Mouse (Mus musculus) left cerebral cortex, adult 18-20 months (tissue): ENCODE data around the gene Slc2a4. TPM values are rescaled to one million over a fixed set of nuclear protein-coding genes. Genes with fewer than 3 reads are reported as not detected.

Experiments used
- DNase-seq, 2 experiments: peaks; one replicate each; pipeline ENCODE4 v3.0.0; 2021 to 2022; ENCODE audit warnings: low spot score in 2 of 2, mixed read lengths in 1 of 2
- microRNA-seq, 2 experiments: library from miRNA; unstranded; fragments of <30 nt; microRNA quantifications; one replicate each; pipeline ENCODE4 v1.2.0; 2021
- total RNA-seq, 2 experiments: library from RNA; stranded (reverse); gene quantifications; 2 replicates each; pipeline ENCODE4 v1.2.3; 2021

Slc2a4 gene
- total RNA-seq, 2 experiments from 2014 or later, result 4.9 to 6.4 TPM

- DNase-seq, result no peak
Measured at GRCm38 (mm10) chr11:69904311-69904710, 43.7 kb downstream of the Slc2a4 start.

GRCm38 (mm10) chr11:69902972-69903371, 45.0 kb downstream of the Slc2a4 start:
- no peak for DNase-seq

- DNase-seq, result peak in 1 of 2 experiments; percentile 23
Measured at GRCm38 (mm10) chr11:69901993-69902392, 46.0 kb downstream of the Slc2a4 start.

- DNase-seq, result peak; percentile 93 to 97
Measured at GRCm38 (mm10) chr11:69901406-69901846, 46.6 kb downstream of the Slc2a4 start.

- DNase-seq, result peak; percentile 82 to 89
Measured at GRCm38 (mm10) chr11:69900471-69901405, 47.2 kb downstream of the Slc2a4 start, which contains the start of the genes 2810408A11Rik and Neurl4. Gene 2810408A11Rik (minus strand): TSS chr11:69900987. Gene Neurl4 (plus strand): TSS chr11:69901072.

- DNase-seq, result no peak
Measured at GRCm38 (mm10) chr11:69899870-69900269, 48.1 kb downstream of the Slc2a4 start.

GRCm38 (mm10) chr11:69895291-69895690, 52.7 kb downstream of the Slc2a4 start, which contains the start of gene Acap1:
Gene Acap1 (minus strand): TSS chr11:69895539.
- DNase-seq, result no peak

- DNase-seq, result no peak
Measured at GRCm38 (mm10) chr11:69894671-69895070, 53.3 kb downstream of the Slc2a4 start.

Small RNAs within 50 kb of the gene (microRNA-seq; reads per million reads assigned to microRNA genes)
- 0 reads per million in 2 experiments for gene Gm44349

Other genes starting within 250 kb of the Slc2a4 start
- 10 to 100 TPM; 44.2 to 46.2 TPM for gene Polr2a, start 189.6 kb downstream of the Slc2a4 start, total RNA-seq
- gene Slc35g3, start 186.2 kb downstream of the Slc2a4 start, total RNA-seq, result not detected
- gene Zbtb4, start 182.3 kb downstream of the Slc2a4 start, total RNA-seq, result 100 to 1,000 TPM; 146 to 156 TPM
- 1 to 10 TPM; 1.2 TPM for gene Chrnb1, start 152.2 kb downstream of the Slc2a4 start, total RNA-seq
- 10 to 100 TPM; 17.1 to 18.5 TPM for gene Fgf11, start 146.3 kb downstream of the Slc2a4 start, total RNA-seq
- under 1 TPM in 1 of 2 experiments, not detected in 1; 0.26 TPM for gene Tmem102, start 142.6 kb downstream of the Slc2a4 start, total RNA-seq
- gene Gm39566, start 132.9 kb downstream of the Slc2a4 start, total RNA-seq, result not detected
- gene Spem2, start 129.7 kb downstream of the Slc2a4 start, total RNA-seq, result not detected
- not detected for gene Spem1, start 126.0 kb downstream of the Slc2a4 start, total RNA-seq
- 100 to 1,000 TPM; 215 to 224 TPM for gene Nlgn2, start 110.4 kb downstream of the Slc2a4 start, total RNA-seq
- 100 to 1,000 TPM; 120 to 143 TPM for gene Tmem256, start 109.7 kb downstream of the Slc2a4 start, total RNA-seq
- 10 to 100 TPM; 15.6 to 17.7 TPM for gene Plscr3, start 101.8 kb downstream of the Slc2a4 start, total RNA-seq
- gene Tnk1, start 89.5 kb downstream of the Slc2a4 start, total RNA-seq, result under 1 TPM in 1 of 2 experiments, not detected in 1; 0.14 TPM
- not detected for gene Tmem95, start 70.2 kb downstream of the Slc2a4 start, total RNA-seq
- 1 to 10 TPM; 1.2 to 1.4 TPM for gene Kctd11, start 66.8 kb downstream of the Slc2a4 start, total RNA-seq
- gene Acap1, start 52.6 kb downstream of the Slc2a4 start, total RNA-seq, result under 1 TPM in 1 of 2 experiments, not detected in 1; 0.14 TPM
- gene 2810408A11Rik, start 47.2 kb downstream of the Slc2a4 start, total RNA-seq, result under 1 TPM; 0.35 to 0.72 TPM
- gene Neurl4, start 47.1 kb downstream of the Slc2a4 start, total RNA-seq, result 100 to 1,000 TPM; 116 to 118 TPM
- gene Gps2, start 34.3 kb downstream of the Slc2a4 start, total RNA-seq, result 10 to 100 TPM; 33.0 to 33.4 TPM
- gene Eif5a, start 26.2 kb downstream of the Slc2a4 start, total RNA-seq, result 100 to 1,000 TPM; 431 to 468 TPM
- 1 to 10 TPM; 4.6 to 6.5 TPM for gene Ybx2, start 12.4 kb downstream of the Slc2a4 start, total RNA-seq
- gene Cldn7, start 16.6 kb upstream of the Slc2a4 start, total RNA-seq, result not detected
- 100 to 1,000 TPM; 111 to 121 TPM for gene Ctdnep1, start 33.0 kb upstream of the Slc2a4 start, total RNA-seq
- gene Elp5, start 34.3 kb upstream of the Slc2a4 start, total RNA-seq, result 10 to 100 TPM; 78.8 to 87.3 TPM
- gene Gabarap, start 43.0 kb upstream of the Slc2a4 start, total RNA-seq, result 100 to 1,000 TPM; 231 to 236 TPM
- 10 to 100 TPM; 52.6 to 53.8 TPM for gene Phf23, start 47.6 kb upstream of the Slc2a4 start, total RNA-seq
- gene Dvl2, start 52.4 kb upstream of the Slc2a4 start, total RNA-seq, result 10 to 100 TPM; 28.6 to 32.9 TPM
- gene Acadvl, start 67.2 kb upstream of the Slc2a4 start, total RNA-seq, result 10 to 100 TPM; 55.6 to 57.9 TPM
- gene Dlg4, start 68.8 kb upstream of the Slc2a4 start, total RNA-seq, result 100 to 1,000 TPM; 718 to 731 TPM
- gene Asgr1, start 105.9 kb upstream of the Slc2a4 start, total RNA-seq, result 1 to 10 TPM; 2.2 to 3.8 TPM
- not detected for gene Asgr2, start 144.5 kb upstream of the Slc2a4 start, total RNA-seq
- gene Mgl2, start 182.1 kb upstream of the Slc2a4 start, total RNA-seq, result 1 to 10 TPM; 1.0 TPM
- gene Clec10a, start 208.0 kb upstream of the Slc2a4 start, total RNA-seq, result 1 to 10 TPM; 2.6 to 4.0 TPM